ENCODE assay signal across 13 mouse cellular contexts in the genomic region with DNA sequence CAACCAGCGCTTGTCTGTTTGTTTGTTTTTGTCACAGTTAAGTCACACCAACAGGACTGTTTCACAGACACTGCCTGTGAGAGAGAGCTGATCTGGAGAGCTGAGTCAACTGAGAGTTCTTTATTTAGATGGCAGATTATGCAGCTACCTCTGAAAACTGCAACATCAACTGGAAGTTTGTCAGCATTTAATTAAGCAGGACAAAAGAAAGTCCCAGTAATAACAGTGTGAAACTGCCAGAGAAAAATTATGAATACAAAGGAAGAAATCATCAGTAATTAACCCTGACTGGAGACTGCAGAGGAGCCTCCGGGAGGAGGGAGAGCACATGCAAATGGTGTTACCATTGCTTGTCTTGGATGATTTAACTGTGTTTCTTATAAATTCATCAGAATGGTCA.
"Had no signal": no experiment of that assay in that cellular context is flagged by ENCODE, and none has a peak within 500 bp of the region (broad histone marks: within the 10 kb centered on the region; RNA-seq: fewer than 3 reads in every experiment).

No protein-coding gene starts in this region.

- H3K27me3 ChIP-seq: liver, embryonic 15.5 days; midbrain, embryonic 15.5 days; neural tube, embryonic 12.5 days; stomach, embryonic 15.5 days had no signal

- ATAC-seq: lung, postnatal 0 days; midbrain, embryonic 15.5 days had no signal

- DNase-seq: kidney, adult 9 months; kidney, postnatal 10 days; lung, adult 2 months; lung, postnatal 36 days; right cerebral cortex, postnatal 14 days; thymus, postnatal 4 days had no signal

- H3K4me1 ChIP-seq: limb, embryonic 10.5 days; liver, embryonic 15.5 days; midbrain, embryonic 15.5 days; neural tube, embryonic 12.5 days; stomach, embryonic 15.5 days had no signal

- H3K4me2 ChIP-seq: liver, embryonic 11.5 days; liver, embryonic 15.5 days; midbrain, embryonic 15.5 days; neural tube, embryonic 12.5 days; stomach, embryonic 15.5 days had no signal

- H3K4me3 ChIP-seq: limb, embryonic 10.5 days; liver, embryonic 15.5 days; midbrain, embryonic 15.5 days; neural tube, embryonic 12.5 days; stomach, embryonic 15.5 days had no signal

- H3K36me3 ChIP-seq: limb, embryonic 10.5 days; liver, embryonic 15.5 days; midbrain, embryonic 15.5 days; neural tube, embryonic 12.5 days; stomach, embryonic 15.5 days had no signal

- H3K9ac ChIP-seq: liver, embryonic 15.5 days; midbrain, embryonic 15.5 days; neural tube, embryonic 12.5 days; stomach, embryonic 15.5 days had no signal

- H3K9me3 ChIP-seq: limb, embryonic 10.5 days; liver, embryonic 15.5 days; midbrain, embryonic 15.5 days; neural tube, embryonic 12.5 days; stomach, embryonic 15.5 days had no signal

- H3K27ac ChIP-seq: limb, embryonic 10.5 days; liver, embryonic 15.5 days; midbrain, embryonic 15.5 days; neural tube, embryonic 12.5 days; stomach, embryonic 15.5 days had no signal
